Mouse (Mus musculus): Measurements from ENCODE around the gene Crebrf.
A peak's percentile ranks its signal among the peaks of the same experiment; 100 is the strongest.

Gene Crebrf

GRCm38 (mm10) chr17:26778430-26779100, 63.1 kb downstream of the Crebrf start:
- DNase-seq (ENCODE audit: low read depth in 1 of 2, low spot score in 2 of 2): no peak

GRCm38 (mm10) chr17:26779471-26779870, 64.0 kb downstream of the Crebrf start:
- no peak for DNase-seq (ENCODE audit: low read depth in 1 of 2, low spot score in 2 of 2)

GRCm38 (mm10) chr17:26780750-26781571, 65.5 kb downstream of the Crebrf start, which contains the start of gene Bnip1:
TSS of gene Bnip1 (plus strand) at chr17:26781066.
- DNase-seq (ENCODE audit: low read depth in 1 of 2, low spot score in 2 of 2): peak; percentile 7 to 48

DNA sequence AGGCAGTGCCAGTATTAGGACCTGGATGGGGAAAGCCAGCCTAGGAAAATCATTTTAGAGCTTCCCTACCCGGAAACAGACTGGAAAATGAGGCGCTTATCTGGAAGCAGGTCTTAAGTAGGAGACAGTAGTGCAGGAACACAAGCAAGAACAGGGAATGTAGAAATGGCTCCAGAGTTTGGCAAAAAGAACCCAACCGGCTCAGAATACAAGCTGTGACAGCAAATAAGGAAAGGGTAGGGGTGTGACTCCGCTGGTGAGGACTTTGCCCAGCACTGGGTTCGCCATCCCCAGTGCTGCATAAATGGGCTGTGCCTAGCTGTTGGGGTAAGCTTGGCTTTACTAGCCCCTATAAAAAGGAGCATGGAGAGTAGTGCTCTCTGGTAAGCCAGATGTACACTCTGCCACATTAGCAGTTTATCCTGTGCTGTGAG, 66.2 kb downstream of the Crebrf start:
- DNase-seq (ENCODE audit: low read depth in 1 of 2, low spot score in 2 of 2): no peak

DNA sequence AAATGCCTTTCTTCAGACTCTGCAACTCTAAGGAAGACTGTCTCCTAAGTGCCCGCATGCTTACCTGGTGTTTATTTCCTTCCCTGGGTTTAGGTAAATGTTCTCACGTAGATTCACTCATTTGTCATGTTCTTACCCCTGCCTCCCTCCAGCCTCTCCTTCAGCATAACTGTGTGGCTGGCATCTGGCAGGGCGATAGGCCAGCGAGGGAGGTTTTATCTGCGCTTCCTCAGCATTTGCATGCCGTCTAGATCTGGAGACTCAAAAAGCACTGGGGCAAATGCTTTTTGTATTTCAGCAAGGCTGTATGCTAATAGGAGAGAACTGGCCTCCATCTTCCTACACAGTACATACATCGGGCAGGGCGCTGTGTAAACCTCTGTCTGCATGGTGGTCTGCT, 69.1 kb downstream of the Crebrf start:
- DNase-seq (ENCODE audit: low read depth in 1 of 2, low spot score in 2 of 2): no peak

DNA sequence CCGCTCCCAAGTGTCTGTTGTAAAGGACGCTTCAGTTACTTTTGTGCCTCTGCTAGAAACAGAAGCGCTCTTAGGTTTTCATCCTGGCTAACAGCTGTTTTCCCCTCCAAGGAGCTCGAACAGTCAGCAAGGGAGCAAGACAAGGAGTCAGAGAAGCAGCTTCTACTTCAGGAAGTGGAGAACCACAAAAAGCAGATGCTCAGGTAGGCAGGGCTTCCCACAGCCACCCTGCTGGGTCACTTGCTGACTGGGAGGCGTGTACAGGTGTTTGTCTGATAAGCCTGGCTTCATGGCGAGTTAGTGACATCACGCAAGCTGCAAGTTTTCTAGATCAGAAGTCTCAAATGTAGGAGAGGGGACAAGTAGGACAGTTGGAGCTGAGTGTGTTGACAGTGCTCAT, 71.1 kb downstream of the Crebrf start:
- DNase-seq (ENCODE audit: low read depth in 1 of 2, low spot score in 2 of 2): no peak

- DNase-seq (ENCODE audit: low read depth in 1 of 2, low spot score in 2 of 2): no peak
Observed at GRCm38 (mm10) chr17:26788986-26789385, 73.5 kb downstream of the Crebrf start.

GRCm38 (mm10) chr17:26789460-26790268, 74.2 kb downstream of the Crebrf start:
- no peak for DNase-seq (ENCODE audit: low read depth in 1 of 2, low spot score in 2 of 2)

DNA sequence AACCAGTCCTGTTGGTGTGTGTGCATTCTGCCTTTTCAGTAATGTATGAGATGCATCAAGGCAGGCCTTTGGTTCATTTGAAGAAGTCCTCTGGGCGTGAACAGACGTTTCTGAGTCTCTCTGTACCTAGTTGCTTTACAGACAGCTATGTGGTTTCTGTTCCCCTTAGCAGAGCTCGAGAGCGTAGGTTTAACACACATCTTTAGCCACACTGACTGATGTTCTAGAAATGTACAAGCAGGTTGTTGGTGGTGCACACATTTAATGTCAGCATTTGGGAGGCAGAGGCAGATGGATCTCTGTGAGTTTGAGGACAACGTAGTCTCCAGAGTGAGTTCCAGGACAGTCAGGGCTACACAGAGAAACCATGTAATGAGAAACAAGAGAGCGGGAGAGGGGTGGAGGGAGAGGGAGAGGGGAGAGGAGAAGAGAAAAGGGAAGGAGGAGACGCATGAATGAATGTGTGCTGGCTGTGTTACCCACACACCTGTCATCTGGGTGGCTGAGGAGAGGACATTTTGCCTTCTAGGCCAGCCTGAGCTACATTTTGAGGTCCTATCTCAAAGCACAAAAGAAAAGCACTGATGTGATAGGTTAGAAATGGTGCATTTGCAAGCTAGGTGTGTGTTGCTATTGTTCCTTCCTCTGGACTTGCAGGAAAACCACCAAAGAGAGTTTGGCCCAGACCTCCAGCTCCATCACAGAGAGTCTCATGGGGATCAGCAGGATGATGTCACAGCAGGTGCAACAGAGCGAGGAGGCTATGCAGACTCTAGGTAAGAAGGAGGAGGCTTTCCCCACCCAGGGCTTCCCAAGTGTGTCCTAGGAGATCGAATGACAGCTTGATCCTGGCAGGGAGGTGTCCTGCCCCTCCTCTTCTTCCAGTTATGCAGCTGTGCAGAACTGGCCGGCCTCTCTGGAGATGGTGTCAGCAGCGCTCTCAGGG, 75.1 kb downstream of the Crebrf start:
- DNase-seq (ENCODE audit: low read depth in 1 of 2, low spot score in 2 of 2): no peak

GRCm38 (mm10) chr17:26791580-26791979, 76.1 kb downstream of the Crebrf start:
- DNase-seq (ENCODE audit: low read depth in 1 of 2, low spot score in 2 of 2): no peak

DNA sequence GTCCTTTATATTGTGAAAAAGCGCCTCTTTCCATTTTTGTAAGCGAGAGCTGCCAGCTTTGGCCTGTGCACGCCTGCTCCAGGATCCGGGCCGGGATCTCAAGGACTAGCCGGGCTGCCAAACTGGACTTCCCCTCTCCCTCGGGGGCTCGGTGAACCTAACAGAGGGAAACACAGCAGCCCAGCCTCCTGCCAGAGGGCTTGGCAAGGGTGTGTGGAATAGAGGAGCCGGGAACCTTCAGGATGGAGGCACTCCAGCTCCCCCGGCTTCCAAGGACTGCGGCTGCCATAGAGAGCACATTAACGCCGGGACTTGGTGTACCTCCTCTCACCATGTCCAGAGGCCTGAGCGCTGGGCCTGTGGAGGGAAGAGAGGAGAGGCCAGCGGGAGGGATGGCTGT, 76.6 kb downstream of the Crebrf start:
- no peak for DNase-seq (ENCODE audit: low read depth in 1 of 2, low spot score in 2 of 2)

DNA sequence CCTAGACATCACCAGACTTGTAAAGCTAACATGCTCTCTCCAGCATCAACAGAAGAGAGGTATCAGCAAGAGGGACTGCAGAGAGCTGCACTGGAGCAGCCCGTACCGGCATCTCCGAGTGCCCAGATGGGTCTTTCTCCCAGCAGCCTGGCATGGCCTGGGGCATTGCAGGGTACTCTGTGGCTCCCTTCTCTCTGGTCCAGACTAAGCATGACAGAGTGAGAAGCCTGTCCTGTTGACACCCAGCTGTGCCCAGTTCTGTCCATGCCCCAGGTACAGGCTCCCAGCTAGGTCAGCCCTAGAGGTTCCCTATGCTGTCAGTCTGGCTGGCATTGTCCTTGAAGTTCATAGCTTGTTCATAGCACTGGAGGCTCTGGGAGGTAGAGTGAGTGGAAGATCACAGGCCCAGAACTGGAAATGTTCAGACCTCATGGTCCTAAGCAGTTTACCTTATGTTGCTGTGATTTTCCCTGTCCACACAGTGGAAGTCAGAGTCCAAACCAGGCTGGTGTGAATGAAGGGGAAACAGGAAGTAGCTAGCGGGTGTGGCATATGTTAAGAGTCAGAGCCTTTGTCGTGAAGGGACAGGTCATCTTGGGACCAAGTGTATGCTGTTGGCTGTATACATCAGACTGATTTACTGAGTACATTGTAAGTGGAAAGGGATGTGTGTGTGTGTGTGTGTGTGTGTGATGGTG, 77.8 kb downstream of the Crebrf start:
- no peak for DNase-seq (ENCODE audit: low read depth in 1 of 2, low spot score in 2 of 2)

- DNase-seq (ENCODE audit: low read depth in 1 of 2, low spot score in 2 of 2): no peak
Observed at GRCm38 (mm10) chr17:26794744-26795143, 79.3 kb downstream of the Crebrf start.

GRCm38 (mm10) chr17:26795386-26795785, 79.9 kb downstream of the Crebrf start:
- no peak for DNase-seq (ENCODE audit: low read depth in 1 of 2, low spot score in 2 of 2)

- DNase-seq (ENCODE audit: low read depth in 1 of 2, low spot score in 2 of 2): no peak
Observed at GRCm38 (mm10) chr17:26797379-26798128, 82.1 kb downstream of the Crebrf start.

- DNase-seq (ENCODE audit: low read depth in 1 of 2, low spot score in 2 of 2): no peak
Observed at GRCm38 (mm10) chr17:26802886-26803285, 87.4 kb downstream of the Crebrf start.

DNA sequence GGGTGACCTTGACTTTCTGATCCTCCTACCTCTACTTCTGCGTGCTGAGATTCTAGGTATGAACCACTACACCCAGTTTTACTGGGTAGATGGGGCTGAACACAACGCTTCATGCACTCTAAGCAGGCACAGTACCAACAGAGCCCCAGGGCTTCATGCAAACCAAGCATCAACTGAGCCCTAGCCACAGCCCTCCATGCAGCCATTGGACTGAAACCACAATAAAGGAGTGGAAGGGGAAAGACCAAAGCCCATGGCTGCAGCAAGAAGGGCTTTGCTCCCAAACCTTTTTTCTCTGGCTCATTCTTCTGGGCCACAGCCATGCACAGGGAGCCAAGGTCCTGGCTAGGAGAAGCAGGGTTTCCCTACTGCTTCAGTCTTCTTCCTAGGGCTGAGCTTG, 97.2 kb downstream of the Crebrf start:
- no peak for DNase-seq (ENCODE audit: low read depth in 1 of 2, low spot score in 2 of 2)

DNA sequence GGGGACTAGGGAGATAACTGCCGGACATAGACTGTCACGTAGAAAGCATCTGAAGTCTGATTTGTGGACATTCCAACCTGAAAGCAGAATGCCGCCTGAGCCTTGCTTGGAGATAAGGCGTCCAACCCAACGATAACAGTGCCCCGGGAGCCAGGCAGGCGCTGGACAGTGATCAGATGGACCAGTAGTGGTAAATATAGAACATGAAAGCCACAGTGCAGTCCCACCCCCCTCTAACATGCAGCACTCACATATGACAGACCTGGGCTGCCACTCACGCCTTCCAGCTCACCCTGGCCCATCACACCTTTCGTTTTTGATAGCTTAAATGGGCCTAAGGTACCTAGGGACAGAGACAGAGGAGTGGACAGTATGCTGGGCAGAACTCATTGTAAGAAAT, 98.0 kb downstream of the Crebrf start:
- no peak for DNase-seq (ENCODE audit: low read depth in 1 of 2, low spot score in 2 of 2)

GRCm38 (mm10) chr17:26816810-26817209, 101.4 kb downstream of the Crebrf start:
- DNase-seq (ENCODE audit: low read depth in 1 of 2, low spot score in 2 of 2): no peak

Data from monocyte, adult 2 months (primary cell).